Mouse (Mus musculus): ENCODE measurements at regions not wholly inside any gene's neighbourhood (a gene's known extent, or its start where the extent isn't known, plus 50 kb on each side); places are given as distances from the start of the nearest gene placed in this dataset.

DNA sequence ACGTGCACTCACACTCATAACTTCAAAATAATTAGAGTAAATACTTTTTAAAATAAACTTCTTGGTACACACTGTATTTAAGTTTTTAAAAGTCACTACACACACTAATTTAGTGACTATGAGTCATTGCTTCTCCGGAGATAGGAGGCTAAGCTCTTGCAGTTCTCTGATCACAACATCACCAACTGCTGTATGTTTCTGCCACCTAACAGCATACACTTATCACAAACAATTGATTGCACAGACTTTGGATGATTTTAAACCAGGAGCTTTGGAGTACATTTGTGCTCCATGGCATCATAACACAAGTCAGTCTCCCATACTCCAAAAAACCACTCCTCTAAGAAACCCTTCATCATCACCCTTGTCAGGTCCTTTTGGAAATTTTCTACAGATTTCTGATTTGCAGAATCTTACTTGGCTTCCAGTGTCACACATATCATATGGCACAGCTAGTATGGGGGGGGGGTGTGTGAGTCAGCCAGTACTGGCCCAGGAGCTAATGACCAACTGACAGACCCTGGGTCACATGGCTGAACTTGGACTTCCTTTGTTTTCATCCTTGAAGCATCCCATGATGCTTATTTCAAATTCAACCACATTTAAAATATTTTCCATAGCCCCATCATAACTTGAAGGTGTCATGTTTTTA lies 179.1 kb upstream of the Tmtc1 start:
- Histone ChIP-seq H3K9me3 (ENCODE audit: low read length) (no peaks in the 10 kb centered on the region), H3K4me3 (ENCODE audit: low read length) (no peak overlapping the region), H3K27me3 (ENCODE audit: insufficient read depth, low read length) (no peaks in the 10 kb centered on the region), H3K4me2 (ENCODE audit: low read depth, low read length) (no peak overlapping the region), H3K27ac (no peak overlapping the region), H3K36me3 (ENCODE audit: insufficient read depth, low read length) (no peaks in the 10 kb centered on the region), H3K9ac (replicated peaks; ENCODE audit: low read length) (no peak overlapping the region), H3K4me1 (ENCODE audit: insufficient read depth, low read length) (no peaks in the 10 kb centered on the region)
- DNase-seq (ENCODE audit: low spot score) = no peak
- TF ChIP-seq CTCF (IDR thresholded peaks at IDR 0.05; ENCODE audit: low read depth) = no peak
- ATAC-seq = no peak
- 93% methylated on average over 2 of the region's 2 CpGs for WGBS

DNA sequence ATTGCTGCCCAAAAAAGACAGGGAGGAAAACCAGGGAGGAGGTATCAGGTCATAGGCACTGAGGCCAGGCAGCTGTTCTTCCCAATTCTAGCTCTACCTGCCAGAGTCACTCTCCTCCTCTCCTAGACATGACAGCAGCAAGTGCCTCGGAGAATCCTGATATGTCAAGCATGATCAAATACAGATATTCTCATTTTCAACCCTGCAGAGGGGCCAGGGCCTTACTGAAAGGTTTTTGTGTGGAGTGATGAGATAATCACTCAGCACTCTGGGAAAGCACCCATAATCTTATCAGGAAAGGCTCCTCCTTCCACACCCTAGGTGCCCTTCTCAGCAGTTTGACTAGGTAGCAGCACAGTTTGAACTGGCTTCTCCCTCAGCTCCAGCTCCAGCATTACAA lies 175.8 kb upstream of the Tmtc1 start:
- 81% methylated on average over 1 of the region's 1 CpGs for whole genome bisulfite sequencing
- H3K27me3 ChIP-seq (ENCODE audit: insufficient read depth, low read length) = no peaks in the 10 kb centered on the region
- TF ChIP-seq CTCF (IDR thresholded peaks at IDR 0.05; ENCODE audit: low read depth) = no peak
- no peaks in the 10 kb centered on the region for H3K36me3 ChIP-seq (ENCODE audit: insufficient read depth, low read length)
- H3K4me2 ChIP-seq (ENCODE audit: low read depth, low read length) = no peak overlapping the region
- H3K27ac ChIP-seq = no peak overlapping the region
- no peaks in the 10 kb centered on the region for H3K9me3 ChIP-seq (ENCODE audit: low read length)
- H3K4me3 ChIP-seq (ENCODE audit: low read length) = no peak overlapping the region
- H3K9ac ChIP-seq (replicated peaks; ENCODE audit: low read length) = no peak overlapping the region
- ATAC-seq (no peak), DNase-seq (ENCODE audit: low spot score) (no peak)
- H3K4me1 ChIP-seq (ENCODE audit: insufficient read depth, low read length) = no peaks in the 10 kb centered on the region

DNA sequence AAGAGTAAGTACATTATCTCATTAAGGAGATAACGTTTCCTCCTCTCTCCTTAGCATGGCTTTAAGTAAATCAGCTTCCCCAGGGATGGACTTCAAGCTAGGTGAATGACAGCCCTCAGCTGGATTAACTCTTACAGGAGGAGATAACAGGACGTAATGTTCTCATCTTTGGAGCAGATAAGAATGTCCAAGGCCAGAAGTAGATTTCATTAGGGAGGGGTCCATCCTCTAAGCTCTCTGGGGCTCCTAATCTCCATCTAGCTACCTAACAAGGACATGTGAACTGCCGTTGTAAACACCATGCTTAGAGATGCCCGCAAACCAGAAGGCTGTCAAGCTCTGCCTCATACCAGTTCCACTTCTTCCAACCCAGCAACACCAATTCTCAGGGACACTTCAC lies 171.7 kb upstream of the Tmtc1 start:
- Histone ChIP-seq H3K4me2 (ENCODE audit: low read depth, low read length) (no peak overlapping the region), H3K9ac (replicated peaks; ENCODE audit: low read length) (no peak overlapping the region), H3K27me3 (ENCODE audit: insufficient read depth, low read length) (no peaks in the 10 kb centered on the region), H3K27ac (no peak overlapping the region), H3K4me1 (ENCODE audit: insufficient read depth, low read length) (no peaks in the 10 kb centered on the region), H3K4me3 (ENCODE audit: low read length) (no peak overlapping the region), H3K9me3 (ENCODE audit: low read length) (no peaks in the 10 kb centered on the region), H3K36me3 (ENCODE audit: insufficient read depth, low read length) (no peaks in the 10 kb centered on the region)
- TF ChIP-seq CTCF (IDR thresholded peaks at IDR 0.05; ENCODE audit: low read depth) = no peak
- ATAC-seq = no peak
- WGBS = 34% methylated on average over 4 of the region's 4 CpGs
- no peak for DNase-seq (ENCODE audit: low spot score)

DNA sequence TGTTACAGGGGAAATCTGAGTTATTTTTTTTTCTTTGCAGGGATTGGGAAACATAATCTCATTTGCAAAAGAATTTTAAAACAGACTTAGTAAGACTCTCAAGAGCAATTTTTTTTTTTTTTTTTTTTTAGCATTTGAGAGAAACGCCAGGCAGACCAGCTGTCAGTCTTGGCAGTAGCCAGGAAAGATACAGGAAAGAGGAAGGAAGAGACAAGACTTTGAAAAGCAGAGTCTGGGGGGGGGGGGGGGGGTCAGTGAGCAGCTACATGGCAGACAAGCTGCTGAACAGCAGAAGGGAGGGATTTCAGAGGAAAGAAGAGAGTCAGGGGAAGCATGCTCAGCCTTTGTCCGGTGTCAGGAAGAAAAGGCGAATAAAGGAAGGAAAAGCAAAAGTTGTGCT lies 171.3 kb upstream of the Tmtc1 start:
- ATAC-seq = no peak
- no peak overlapping the region for H3K27ac ChIP-seq
- H3K9me3 ChIP-seq (ENCODE audit: low read length) = no peaks in the 10 kb centered on the region
- H3K4me3 ChIP-seq (ENCODE audit: low read length) = no peak overlapping the region
- DNase-seq (ENCODE audit: low spot score) = no peak
- no peaks in the 10 kb centered on the region for H3K4me1 ChIP-seq (ENCODE audit: insufficient read depth, low read length)
- H3K9ac ChIP-seq (replicated peaks; ENCODE audit: low read length) = no peak overlapping the region
- H3K4me2 ChIP-seq (ENCODE audit: low read depth, low read length) = no peak overlapping the region
- H3K36me3 ChIP-seq (ENCODE audit: insufficient read depth, low read length) = no peaks in the 10 kb centered on the region
- no peak for TF ChIP-seq CTCF (IDR thresholded peaks at IDR 0.05; ENCODE audit: low read depth)
- 41% methylated on average over 3 of the region's 3 CpGs for WGBS
- no peaks in the 10 kb centered on the region for H3K27me3 ChIP-seq (ENCODE audit: insufficient read depth, low read length)

DNA sequence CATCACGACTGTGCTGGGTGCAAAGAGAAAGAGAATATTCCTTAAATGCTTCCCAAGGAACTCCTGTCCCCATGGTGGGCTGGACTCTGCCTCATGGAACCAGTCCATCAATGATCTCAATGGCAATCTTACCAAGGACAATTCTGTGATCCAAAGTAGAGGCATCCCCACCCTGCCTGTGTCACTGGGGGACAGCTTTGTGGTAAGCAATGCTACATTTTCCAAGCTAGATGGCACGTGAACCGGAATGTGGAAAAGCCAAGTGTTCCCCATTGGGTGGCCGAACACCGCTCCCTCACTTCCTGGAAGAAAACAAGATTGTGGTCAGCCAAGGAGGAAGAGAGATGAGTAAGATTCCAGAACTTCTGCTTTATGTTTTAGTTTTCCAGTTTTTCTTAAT lies 164.7 kb upstream of the Tmtc1 start:
- Histone ChIP-seq H3K4me2 (ENCODE audit: low read depth, low read length) (no peak overlapping the region), H3K9ac (replicated peaks; ENCODE audit: low read length) (no peak overlapping the region), H3K36me3 (ENCODE audit: insufficient read depth, low read length) (no peaks in the 10 kb centered on the region), H3K4me3 (ENCODE audit: low read length) (no peak overlapping the region), H3K4me1 (ENCODE audit: insufficient read depth, low read length) (no peaks in the 10 kb centered on the region), H3K9me3 (ENCODE audit: low read length) (no peaks in the 10 kb centered on the region), H3K27me3 (ENCODE audit: insufficient read depth, low read length) (no peaks in the 10 kb centered on the region), H3K27ac (no peak overlapping the region)
- ATAC-seq = no peak
- DNase-seq (ENCODE audit: low spot score) = no peak
- no peak for TF ChIP-seq CTCF (IDR thresholded peaks at IDR 0.05; ENCODE audit: low read depth)
- 88% methylated on average over 5 of the region's 5 CpGs for WGBS

DNA sequence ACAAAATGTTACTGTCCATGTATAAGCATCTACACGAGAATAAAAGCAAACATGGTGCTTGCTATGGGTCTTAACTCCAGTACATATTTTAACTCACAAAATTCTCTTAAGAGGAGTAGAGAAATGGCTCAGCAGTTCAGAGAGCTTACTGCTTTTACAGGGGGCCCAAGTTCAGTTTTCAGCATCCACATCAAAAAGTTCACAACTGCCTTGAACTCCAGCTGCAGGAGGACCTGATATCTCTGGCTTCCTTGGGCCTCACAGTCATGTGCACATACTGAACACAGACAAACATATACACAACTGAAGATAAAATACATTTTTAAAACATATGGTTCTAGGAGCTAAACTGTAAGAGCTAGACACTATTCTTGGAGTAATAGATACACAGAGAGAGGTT lies 161.0 kb upstream of the Tmtc1 start:
- Histone ChIP-seq H3K4me3 (ENCODE audit: low read length) (no peak overlapping the region), H3K27ac (no peak overlapping the region), H3K9me3 (ENCODE audit: low read length) (no peaks in the 10 kb centered on the region), H3K27me3 (ENCODE audit: insufficient read depth, low read length) (no peaks in the 10 kb centered on the region), H3K4me1 (ENCODE audit: insufficient read depth, low read length) (no peaks in the 10 kb centered on the region), H3K4me2 (ENCODE audit: low read depth, low read length) (no peak overlapping the region), H3K9ac (replicated peaks; ENCODE audit: low read length) (no peak overlapping the region), H3K36me3 (ENCODE audit: insufficient read depth, low read length) (no peaks in the 10 kb centered on the region)
- WGBS = 93% methylated on average over 1 of the region's 1 CpGs
- DNase-seq (ENCODE audit: low spot score) = no peak
- no peak for TF ChIP-seq CTCF (IDR thresholded peaks at IDR 0.05; ENCODE audit: low read depth)
- no peak for ATAC-seq

DNA sequence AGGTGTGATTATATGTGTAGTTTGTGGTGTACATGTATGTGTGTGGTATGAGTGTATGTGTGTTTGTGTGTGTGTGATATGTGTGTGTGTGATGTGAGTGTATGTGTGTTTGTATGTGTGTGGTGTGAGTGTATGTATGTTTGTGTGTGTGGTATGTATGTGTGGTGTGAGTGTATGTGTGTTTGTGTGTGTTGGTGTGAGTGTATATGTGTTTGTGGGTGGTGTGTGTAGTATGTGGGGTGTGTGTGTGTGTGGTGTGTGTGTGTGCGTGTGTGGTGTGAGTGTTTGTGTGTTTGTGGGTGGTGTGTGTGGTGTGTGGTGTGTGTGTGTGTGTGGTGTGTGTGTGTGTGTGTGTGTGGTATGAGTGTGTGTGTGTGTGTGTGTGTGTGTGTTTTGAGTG lies 160.6 kb upstream of the Tmtc1 start:
- Histone ChIP-seq H3K9me3 (ENCODE audit: low read length) (no peaks in the 10 kb centered on the region), H3K27me3 (ENCODE audit: insufficient read depth, low read length) (no peaks in the 10 kb centered on the region), H3K27ac (no peak overlapping the region), H3K36me3 (ENCODE audit: insufficient read depth, low read length) (no peaks in the 10 kb centered on the region), H3K4me3 (ENCODE audit: low read length) (no peak overlapping the region), H3K4me2 (ENCODE audit: low read depth, low read length) (no peak overlapping the region), H3K4me1 (ENCODE audit: insufficient read depth, low read length) (no peaks in the 10 kb centered on the region), H3K9ac (replicated peaks; ENCODE audit: low read length) (no peak overlapping the region)
- 0% methylated on average over 1 of the region's 1 CpGs for WGBS
- ATAC-seq (no peak), DNase-seq (ENCODE audit: low spot score) (no peak)
- TF ChIP-seq CTCF (IDR thresholded peaks at IDR 0.05; ENCODE audit: low read depth) = no peak
